Mouse (Mus musculus): ENCODE measurements around the gene Pde6c. TPM values are rescaled to one million over a fixed set of nuclear protein-coding genes. Genes with fewer than 3 reads are reported as not detected.
A peak's percentile ranks its signal among the peaks of the same experiment; 100 is the strongest.

Gene Pde6c
- polyA plus RNA-seq, 2 experiments from 2014 or later = not detected

DNA sequence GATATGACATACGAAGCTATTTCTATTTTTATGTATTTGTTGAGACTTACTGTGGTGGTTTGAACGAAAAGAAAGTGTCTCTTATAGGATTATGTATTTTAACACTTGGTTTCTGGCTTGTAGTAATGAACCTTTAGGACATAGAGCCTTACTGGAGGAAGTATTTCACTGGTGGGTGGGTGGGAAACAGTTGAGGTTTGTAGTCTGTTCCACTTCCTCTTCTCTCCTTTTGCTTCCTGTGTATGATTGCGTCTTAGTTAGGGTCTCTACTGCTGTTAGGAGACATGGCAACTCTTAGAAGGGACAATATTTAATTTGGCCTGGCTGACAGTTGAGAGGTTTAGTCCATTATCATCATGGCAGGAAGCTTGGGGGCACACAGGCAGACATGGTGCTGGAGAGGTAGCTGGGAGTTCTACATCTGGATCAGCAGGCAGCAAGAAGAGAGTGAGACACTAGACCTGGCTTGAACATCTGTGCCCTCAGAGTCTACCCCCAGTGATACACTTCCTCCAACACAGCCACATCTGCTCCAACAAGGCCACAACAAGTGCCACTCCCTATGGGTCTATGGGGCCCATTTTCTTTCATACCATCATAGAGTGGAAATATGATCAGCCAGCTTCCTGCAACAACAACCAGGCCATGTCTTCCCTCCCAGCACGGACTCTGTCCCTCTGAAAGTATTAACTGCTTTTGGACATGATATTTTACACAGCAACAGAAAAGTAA is 11.1 kb downstream of the Pde6c start:
- ATAC-seq = no peak

DNA sequence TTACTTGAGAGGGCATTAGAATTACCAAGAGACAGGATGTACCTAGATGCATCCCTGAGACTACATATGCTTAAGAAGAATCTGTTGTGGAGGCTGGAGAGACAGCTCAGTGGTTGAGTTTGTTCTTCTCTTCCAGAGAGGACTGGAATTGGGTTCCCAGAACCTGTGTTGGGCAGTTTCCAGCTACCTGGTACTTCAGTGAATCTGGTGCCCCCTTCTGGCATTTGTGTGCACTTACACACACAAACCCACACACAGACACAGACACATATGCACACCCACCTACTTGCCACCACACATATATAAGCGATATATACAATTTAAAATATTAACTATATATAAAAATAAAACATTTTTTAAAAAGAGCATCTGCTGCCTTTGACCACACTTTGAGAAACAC is 23.7 kb downstream of the Pde6c start:
- ATAC-seq = no peak

DNA sequence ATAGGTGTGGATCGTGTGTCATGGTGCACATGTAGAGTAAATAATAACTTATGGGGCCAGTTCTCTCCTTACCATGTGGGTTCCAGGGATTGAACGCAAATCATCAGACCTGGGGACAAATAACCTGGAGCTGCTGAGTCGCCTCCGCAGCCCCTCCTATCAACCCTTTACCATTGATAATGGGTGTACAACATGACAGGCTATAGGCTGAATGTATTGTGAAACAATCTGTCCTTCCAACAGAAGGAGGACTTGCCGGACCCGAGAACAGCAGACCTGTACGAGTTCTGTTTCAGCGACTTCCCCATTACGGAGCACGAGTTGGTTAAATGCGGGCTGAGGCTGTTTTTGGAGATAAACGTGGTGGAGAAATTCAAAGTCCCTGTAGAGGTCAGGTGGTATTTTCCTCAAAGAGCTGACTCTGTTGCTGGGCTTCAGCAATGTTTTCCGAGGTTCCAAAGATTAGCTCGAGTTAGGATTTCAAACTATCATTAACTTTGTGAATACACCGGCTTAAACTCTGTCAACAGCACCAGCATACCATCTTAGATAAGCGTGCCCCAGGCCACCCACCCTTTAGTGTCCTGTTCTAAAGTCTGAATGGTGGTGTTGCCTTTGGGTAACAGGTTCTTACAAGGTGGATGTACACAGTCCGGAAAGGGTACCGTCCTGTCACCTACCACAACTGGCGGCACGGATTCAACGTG is 29.2 kb downstream of the Pde6c start:
- ATAC-seq = no peak

DNA sequence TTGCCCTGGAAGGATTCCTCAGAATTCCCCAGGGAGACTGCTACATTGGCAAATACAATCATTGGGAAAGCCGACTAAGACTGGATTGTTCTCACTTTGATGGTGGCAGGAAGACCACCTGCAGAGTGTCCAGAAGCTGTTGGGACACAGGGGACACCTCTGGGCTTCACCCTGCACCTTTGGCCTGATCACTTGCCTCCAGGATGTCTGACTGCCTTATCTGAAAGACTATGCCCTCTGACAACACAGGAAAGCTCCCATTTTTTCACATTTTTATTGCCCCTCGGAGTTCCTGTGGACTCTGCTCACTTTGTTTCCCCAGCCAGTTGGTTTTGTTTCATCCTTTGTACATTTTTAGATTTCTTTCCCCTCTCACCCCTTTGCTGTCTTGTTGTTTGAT is 32.1 kb downstream of the Pde6c start:
- ATAC-seq = no peak

DNA sequence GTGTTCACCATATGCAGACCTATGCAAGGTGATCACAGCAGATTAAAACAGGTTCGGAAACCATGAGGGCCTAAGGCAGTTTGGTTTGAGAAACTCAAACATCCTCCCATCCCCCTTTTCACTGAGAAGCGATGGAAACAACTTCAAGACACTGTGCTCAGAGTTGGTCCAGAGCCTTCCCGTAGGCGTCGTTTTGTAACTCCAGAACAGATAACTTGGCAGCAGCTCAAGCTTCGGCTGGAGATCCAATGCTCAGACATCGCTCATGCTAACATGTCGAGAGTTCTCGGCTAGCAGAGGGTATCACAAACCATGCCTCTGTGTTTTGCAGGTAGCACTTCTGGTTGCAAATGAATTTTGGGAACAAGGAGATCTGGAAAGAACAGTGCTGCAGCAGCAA is 47.1 kb downstream of the Pde6c start:
- ATAC-seq = no peak

DNA sequence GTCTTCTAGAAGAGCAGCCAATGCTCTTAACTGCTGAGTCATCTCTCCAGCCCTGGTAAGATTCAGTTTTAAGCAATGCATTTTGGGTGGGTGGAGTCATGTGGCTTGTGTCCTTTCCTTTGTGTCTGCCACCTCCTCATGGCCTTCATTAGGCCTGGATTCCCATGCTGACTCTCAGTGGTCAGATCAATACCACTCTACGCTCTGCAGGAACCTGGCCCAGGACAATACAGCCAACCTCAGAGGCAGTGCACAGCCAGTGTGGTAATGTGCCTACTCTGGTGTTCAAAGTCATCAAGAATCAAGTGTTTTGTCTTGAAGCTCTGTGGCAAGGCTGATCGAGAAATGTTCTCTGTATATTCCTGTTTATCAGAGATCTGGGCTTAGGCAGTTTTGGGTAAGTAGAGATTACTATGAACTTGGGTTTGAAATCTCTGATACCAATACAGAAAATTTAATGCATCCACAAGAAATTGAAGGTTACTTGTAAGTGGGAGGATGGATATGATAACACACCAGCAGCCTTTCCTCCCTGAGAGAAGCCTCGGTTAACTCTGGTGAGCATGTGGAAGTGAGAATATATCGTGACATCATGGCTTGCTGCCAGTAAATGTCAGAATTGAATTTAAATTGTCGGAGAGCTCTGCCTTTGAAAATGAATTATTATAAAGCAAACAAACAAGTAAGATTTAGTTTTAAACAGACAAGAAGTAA is 54.2 kb downstream of the Pde6c start:
- ATAC-seq = no peak

DNA sequence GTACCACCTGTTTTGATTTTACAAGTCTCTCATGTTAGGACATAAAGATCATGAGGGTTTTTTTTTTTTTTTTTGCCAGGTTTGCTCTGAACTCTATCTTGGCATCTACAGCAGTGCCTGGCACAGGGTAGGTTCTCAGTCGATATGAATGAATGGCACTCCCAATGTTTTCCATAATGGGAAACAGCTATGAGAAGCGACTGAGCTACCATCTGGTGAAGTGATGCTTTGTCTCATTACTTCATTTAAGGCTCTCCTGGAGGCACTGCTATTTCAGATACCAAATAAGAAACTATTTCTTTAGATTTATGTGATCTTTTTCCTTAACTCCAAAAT is 54.7 kb downstream of the Pde6c start:
- ATAC-seq = no peak

DNA sequence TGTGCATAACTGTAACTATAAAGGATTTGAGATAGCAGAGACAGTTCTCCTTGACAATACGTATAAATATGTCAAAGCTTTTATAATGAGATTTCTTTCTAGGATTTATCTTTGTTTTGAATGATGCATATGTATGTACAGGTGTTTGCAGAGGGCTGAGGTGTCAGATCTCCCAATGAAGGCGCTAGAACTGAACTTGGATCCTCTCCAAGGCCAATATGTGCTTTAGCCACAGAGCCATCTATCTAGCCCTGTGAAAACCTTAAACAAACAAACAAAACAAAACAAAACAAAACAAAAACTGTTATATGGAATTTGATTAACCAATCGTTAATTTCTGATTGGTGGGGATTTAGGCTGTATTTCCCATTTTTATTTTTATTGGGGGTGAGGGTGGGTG is 58.0 kb downstream of the Pde6c start:
- ATAC-seq = no peak

DNA sequence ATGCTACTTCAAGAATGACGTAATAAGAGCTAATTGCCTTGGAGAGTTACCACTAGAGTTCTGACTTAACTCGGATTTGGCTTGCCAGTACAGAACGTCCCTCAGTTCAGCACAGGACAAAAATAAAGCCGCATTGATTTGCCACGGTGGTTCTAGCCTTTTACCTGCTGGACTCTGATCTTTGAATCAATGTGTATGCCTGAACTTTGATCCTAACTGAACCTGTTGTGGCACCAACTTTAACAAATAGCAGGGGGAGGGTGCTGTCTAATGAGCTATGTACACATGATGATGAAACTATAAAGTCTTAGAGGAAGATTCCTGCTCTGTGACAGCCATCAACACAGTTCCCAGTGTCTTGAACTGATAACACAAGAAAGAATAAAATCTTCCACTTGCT is 58.9 kb downstream of the Pde6c start:
- ATAC-seq = no peak

DNA sequence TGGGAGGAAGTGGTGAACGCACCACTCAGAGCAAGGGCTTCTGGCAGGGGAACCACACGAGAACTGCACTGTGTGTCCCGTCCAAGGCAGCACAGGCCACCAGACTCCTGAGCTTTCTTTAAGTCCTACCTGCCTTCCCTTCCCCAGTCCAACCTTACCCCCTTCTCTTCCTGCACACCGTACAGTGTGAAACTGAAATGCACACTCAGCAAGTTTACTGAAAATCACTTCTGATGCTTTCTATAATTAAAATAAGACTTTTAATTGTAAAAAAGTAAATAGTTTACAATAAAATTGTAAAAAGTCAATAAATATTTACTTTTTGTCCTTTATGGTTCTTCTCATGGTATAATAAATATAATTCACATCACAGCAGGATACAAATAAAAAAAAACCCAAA is 62.7 kb downstream of the Pde6c start:
- ATAC-seq = no peak

DNA sequence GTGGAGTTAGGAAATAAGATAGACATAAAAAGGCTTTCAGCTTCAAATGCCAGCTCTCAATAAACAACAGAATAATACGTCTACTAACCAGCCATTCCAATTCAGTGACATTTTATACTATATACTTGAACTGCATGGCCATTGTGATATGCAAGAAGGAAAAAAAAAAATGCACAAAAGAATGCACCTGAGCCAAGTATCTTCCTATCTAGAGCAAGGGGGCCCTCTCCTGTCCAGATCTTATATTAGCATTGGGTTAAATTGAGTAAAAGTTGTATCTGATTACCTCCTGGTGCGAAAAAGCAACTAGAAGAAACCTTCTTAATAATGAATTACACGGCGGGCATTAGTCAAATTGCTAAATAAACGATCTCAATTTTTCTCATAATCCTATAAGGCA is 66.2 kb downstream of the Pde6c start:
- no peak for ATAC-seq

DNA sequence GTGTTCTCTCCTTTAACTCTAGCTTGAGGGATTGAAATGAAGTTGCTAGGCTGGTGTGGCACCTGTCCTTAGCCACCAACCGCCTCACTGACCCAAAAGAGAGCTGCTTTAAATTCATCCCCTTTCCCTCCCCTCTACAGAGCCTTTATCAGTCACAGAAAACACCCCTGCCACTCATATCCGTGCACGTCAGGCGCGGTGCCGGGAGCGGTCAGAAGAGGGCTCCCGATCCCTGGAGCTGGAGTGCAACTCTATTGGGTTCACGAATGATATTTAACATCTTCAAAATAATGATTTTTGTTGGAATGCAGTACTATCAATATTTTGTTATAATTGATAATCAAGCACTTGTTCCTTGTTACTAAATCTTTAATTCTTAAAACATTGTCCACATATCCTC is 74.1 kb downstream of the Pde6c start:
- no peak for ATAC-seq

DNA sequence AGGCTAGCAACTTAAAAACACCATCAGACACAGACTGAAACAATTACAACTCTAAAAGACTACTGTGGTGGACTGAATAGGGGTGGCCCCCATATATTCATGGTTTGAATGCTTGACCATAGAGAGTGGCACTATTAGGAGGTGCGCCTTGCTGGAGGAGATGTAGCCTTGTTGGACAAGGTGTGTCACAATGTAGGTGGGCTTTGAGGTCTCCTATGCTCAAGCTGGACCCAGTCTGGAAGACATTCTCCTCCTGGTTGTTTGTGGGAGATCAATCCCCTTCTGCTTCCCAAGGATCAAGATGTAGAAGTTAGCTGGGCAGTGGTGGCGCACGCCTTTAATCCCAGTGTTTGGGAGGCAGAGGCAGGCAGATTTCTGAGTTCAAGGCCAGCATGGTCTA is 85.1 kb downstream of the Pde6c start:
- ATAC-seq = no peak

DNA sequence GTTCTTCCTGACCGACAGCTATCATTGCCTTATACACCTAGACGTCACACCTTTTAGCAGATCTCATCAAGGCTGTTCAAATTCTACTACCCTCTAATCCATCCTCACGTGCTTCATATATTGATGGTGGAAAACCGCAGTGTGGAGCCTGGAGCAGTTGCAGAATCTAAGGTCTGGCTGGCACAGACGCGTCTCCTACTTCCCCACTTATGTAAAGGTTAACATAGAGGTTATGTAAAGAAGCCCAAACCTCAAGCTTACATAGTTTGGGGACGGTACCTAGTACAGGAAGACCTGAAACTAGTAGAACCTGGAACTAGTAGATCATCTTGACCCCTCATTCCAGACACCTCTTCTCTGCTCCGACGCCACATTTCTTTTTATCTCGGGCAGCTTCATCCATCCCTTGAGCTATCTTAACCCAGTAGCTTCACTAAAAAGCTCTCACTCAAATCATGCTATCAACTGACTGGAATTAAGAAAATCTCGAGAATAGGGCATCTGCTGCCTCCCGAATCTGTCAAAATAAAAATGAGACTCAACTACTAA is 90.8 kb downstream of the Pde6c start:
- ATAC-seq = peak; percentile 20

DNA sequence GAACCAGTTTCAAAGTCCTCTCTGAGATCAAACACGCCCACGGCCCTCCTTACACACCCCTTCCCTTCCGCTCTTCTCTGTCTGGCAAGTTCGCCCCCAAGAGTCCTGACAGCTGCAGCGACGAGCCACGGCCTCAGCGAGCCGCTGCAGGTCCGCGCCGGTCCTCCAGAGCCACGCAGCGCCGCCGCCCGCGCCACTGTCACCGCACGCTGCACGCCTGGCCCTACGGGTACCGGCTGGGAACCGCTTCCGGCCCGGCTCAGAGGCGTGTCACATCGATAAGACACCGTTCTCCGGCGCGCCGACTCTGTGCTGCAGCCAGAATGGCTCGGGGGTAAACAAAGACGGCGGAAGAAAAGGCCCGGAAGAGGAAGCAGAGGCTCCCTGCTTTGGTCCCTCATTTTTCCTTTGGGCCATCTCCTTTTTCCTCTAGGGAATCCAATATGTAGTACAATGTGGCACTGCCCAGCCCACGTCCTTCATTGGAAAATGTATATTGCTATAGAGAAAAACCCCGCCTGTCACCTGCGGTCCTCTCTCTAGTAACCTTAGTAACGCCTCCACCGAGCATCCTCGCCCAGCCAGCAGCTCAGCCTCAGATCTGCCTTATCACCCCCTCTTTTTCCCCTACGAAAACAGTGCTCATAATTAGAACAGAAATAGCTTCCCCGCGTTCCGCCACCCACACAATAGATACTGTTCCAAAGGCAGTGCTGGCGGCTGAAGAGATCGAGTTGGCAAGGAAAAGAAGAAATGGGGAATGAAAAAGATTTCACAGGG is 91.5 kb downstream of the Pde6c start, which contains the start of gene Fra10ac1:
Gene Fra10ac1, minus strand, starts transcription at position 252 of the 780 bp plus-strand sequence.
- peak; percentile 91 for ATAC-seq

DNA sequence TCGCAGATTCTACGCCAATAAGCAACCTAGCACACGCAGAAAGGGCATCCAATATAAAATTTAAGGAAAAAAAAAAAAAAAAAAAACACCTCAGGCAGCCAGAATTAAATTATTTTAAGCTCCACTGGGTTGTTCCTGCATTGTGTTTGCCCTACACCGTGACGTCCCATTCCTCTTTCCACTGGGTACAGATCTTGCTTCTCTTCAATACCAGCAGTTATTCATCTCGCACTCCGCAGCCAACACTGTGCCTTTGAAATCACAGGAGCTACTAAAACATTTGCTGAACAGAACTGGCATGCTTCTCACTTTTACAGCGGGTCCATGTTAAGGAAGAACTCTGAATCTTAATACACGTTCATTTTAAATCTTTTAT is 92.1 kb downstream of the Pde6c start:
- no peak for ATAC-seq

DNA sequence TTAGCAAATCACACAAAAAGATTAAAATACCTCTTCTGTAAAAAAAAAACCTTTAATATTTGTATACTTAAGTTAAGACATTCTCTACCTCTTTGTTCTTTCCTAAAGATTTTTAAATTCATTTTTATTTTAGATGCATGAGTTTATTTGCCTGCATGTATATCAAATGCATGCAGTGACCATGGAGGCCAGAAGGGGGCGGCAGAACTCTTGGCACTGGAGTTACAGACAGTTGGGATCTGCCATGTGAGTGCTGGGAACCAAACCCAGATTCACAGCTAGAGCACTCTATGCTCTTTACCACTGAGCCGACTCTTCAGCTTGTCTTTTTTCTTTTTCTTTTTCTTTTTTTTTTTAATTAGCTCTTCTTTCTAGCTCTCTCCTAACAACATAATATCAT is 96.1 kb downstream of the Pde6c start:
- no peak for ATAC-seq

DNA sequence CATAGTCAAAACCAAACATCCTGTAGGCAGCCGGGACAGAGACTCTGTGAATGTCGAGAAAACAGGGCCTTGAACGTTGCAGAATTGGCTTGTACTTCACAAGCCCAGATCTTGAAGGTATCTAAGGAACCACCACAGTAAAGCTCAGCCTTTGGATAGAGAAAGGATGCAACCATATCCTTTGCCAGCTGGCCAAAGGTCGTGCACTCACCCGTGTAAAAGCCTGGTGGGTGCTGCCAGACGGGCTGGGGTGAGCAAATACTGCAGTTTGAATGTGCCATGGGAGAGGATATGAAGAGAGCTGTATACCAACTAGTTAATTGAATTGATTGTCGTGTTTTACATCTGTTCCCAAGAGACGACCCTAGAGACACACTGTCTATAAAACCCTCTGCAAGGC is 99.5 kb downstream of the Pde6c start:
- ATAC-seq = no peak

DNA sequence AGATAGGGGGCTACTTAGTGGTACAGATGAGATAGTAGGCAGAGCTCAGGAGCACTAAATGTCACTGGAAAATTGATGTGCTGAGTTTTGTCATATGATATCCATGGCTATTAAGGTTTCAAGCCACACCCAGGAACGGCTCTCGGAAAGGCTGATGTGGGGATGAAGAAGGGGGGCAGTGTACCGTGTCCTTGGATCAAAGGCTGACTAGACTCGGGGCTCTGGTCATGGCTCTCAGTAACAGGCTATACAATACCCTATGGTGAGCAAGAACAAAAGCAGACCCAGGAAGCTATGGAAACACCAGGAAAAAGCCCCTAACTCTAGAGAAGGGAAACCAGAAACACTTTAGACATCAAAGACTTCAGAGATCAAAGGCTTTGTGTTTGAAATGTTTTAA is 99.9 kb downstream of the Pde6c start:
- ATAC-seq = no peak
